Mouse (Mus musculus) forebrain, postnatal 0 days (tissue): Measurements from ENCODE around the gene Arhgap8. TPM values are rescaled to one million over a fixed set of nuclear protein-coding genes. Genes with fewer than 3 reads are reported as not detected.

Experiments
- ATAC-seq: fragments of 200-750 bp; cut with Nextera tagmentation; 2 replicates; pipeline ENCODE4 v1.8.0; 2017; ENCODE audit warnings: mild to moderate bottlenecking, moderate library complexity
- DNase-seq: peaks from one replicate; pipeline ENCODE4 v3.0.0-alpha.2; 2015
- H3K27ac ChIP-seq: fragments of 300-500 bp; sonication (generic); 2 replicates; pipeline ENCODE4 v1.5.1; 2014; ENCODE audit warnings: low read depth, mild to moderate bottlenecking, antibody characterized with exemption, low read length, moderate library complexity, mixed read lengths
- H3K27me3 ChIP-seq: fragments of 300-500 bp; sonication (generic); 2 replicates; pipeline ENCODE4 v1.6.1; 2014; ENCODE audit warnings: mild to moderate bottlenecking, low read length, mixed read lengths; ENCODE audit not compliant: insufficient read depth
- H3K36me3 ChIP-seq: fragments of 300-500 bp; sonication (generic); 2 replicates; pipeline ENCODE4 v1.6.1; 2014; ENCODE audit warnings: mild to moderate bottlenecking, moderate library complexity; ENCODE audit not compliant: insufficient read depth
- H3K4me1 ChIP-seq: fragments of 300-500 bp; sonication (generic); 2 replicates; pipeline ENCODE4 v1.6.1; 2014; ENCODE audit warnings: antibody characterized with exemption; ENCODE audit not compliant: insufficient read depth
- H3K4me2 ChIP-seq: fragments of 300-500 bp; sonication (generic); 2 replicates; pipeline ENCODE4 v1.6.1; 2014; ENCODE audit warnings: low read depth, mild to moderate bottlenecking, moderate library complexity
- H3K4me3 ChIP-seq: fragments of 300-500 bp; sonication (generic); 2 replicates; pipeline ENCODE4 v1.5.1; 2014; ENCODE audit warnings: low read depth, low read length, mixed read lengths
- H3K9ac ChIP-seq: fragments of 300-500 bp; sonication (generic); 2 replicates; pipeline ENCODE4 v1.6.1; 2014; ENCODE audit warnings: mild to moderate bottlenecking
- H3K9me3 ChIP-seq: fragments of 300-500 bp; sonication (generic); 2 replicates; pipeline ENCODE4 v1.6.1; 2016; ENCODE audit warnings: low read length
- CTCF ChIP-seq: sonication (generic); IDR thresholded peaks from 2 replicates; pipeline ENCODE4 v1.5.1; 2016; ENCODE audit warnings: antibody characterized with exemption, control low read depth, low read depth
- WGBS: fragments of 180-500 bp; shearing (Covaris S2); extraction: QIAGEN DNeasy Blood & Tissue Kit; methylation state at CpG from one replicate; pipeline ENCODE4 v1.1.7; 2014; 5-methylcytosine and 5-hydroxymethylcytosine counted together
- polyA plus RNA-seq: library from polyadenylated mRNA; unstranded; fragments of >200 nt; fragmentation: Nextera tagmentation; extraction: Ambion mirVana; gene quantifications from 2 replicates; pipeline ENCODE4 v1.2.1, GENCODE M21; 2015
- total RNA-seq: library from RNA; depleted of rRNA; stranded (reverse); fragments of >200 nt; gene quantifications from 2 replicates; pipeline ENCODE4 v1.2.3, GENCODE M21; 2014

Gene Arhgap8
- total and polyA plus RNA-seq, 2 experiments from 2014 or later: 0.29 to 0.44 TPM

DNA sequence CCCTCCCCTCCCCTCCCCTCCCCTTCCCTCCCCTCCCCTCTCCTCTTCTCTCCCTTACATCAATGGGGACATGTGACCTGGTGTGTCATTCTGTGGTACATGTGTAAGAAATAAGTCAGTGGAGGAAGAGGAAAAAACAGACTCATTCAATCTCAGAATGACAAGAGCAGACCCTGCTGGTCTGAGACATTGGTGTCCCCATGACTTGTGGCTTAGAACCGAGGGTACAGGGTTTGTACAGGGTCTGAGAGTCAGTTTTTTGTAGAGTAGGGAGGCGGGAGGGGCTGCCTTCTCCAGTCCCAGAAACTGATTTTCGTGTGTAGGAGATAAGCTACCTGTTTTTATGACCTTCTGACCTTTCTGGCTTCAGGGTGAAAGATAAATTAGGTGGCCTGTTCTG is 23.5 kb downstream of the Arhgap8 start:
- 30% methylated on average over 3 of the region's 3 CpGs for WGBS
- H3K27me3 ChIP-seq: no peaks in the 10 kb centered on the region
- no peak overlapping the region for H3K9ac ChIP-seq
- H3K9me3 ChIP-seq: no peaks in the 10 kb centered on the region
- TF ChIP-seq CTCF: no peak
- H3K4me2 ChIP-seq: no peak overlapping the region
- H3K36me3 ChIP-seq: no peaks in the 10 kb centered on the region
- ATAC-seq: no peak
- no peak overlapping the region for H3K4me3 ChIP-seq
- no peak overlapping the region for H3K27ac ChIP-seq
- DNase-seq: no peak
- H3K4me1 ChIP-seq: no peaks in the 10 kb centered on the region

DNA sequence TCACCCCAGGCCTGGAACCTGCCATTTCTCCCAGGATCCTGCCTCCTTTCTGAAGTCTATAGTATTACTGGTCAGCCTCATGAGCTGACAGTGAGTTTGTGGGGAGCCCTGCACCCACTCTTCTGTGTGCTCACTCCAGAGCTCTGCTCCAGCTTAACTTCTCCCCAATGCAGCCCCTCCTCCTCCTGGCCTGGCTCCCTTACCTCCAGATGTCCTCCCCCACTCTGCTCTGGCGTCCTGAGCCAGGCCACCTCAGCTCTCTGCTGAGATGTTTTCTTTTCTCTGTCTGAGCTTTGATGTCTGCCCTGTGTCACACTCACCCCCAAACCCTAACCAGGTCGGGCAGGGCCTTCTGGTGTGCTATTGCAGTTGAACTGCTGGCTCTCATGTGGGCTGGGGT is 24.5 kb downstream of the Arhgap8 start:
- H3K4me1 ChIP-seq: no peaks in the 10 kb centered on the region
- no peak for ATAC-seq

DNA sequence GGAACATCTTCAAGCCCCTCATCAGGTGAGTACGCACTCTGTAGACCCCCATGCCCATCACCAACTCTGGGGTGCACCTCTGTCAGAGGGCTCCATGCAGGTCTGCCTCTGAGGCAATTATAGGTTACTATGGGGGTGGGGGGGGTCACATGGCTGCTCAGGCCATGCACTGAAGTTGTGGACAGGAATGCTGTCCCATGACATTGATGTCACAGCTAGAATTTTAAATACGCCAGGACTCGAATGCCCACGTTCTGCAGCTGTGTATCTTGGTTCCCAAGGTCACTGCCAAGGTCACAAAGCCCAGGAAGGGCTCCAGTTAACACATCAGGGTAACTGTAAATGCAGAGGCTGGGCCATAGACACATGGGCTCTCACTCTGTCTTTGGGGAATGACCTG is 26.0 kb downstream of the Arhgap8 start:
- no peak for ATAC-seq
- WGBS: 91% methylated on average over 4 of the region's 4 CpGs

More for the DNA sequence above, 24.5 kb downstream of the Arhgap8 start:
- no peak overlapping the region for H3K4me3 ChIP-seq
- no peak overlapping the region for H3K27ac ChIP-seq
- no peak for DNase-seq
- H3K4me2 ChIP-seq: no peak overlapping the region
- H3K9ac ChIP-seq: no peak overlapping the region
- H3K36me3 ChIP-seq: no peaks in the 10 kb centered on the region
- TF ChIP-seq CTCF: no peak
- no peaks in the 10 kb centered on the region for H3K9me3 ChIP-seq
- no peaks in the 10 kb centered on the region for H3K27me3 ChIP-seq
- WGBS: 19% methylated on average over 2 of the region's 2 CpGs

DNA sequence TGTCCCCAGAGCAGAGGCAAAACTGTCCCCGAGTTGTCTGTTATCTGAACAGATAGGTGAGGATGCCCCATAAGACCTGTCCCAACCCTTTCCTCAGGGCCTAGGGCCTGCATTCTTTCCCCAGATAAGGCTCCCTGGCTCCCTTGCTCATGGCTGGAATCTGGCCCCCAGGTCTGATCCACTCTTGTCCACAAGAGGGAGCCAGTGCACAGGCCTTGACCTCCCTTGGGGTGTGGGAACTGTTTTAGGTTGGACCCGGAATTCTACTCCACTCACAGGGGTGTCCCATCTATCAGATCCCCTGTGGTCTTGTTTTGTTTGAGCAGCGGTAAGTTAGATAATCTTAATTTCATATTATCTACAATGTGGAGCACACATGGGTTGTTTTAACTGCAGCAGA is 35.1 kb downstream of the Arhgap8 start:
- peak; percentile 95 for TF ChIP-seq CTCF
- no peaks in the 10 kb centered on the region for H3K9me3 ChIP-seq
- DNase-seq (peak; percentile 84), ATAC-seq (peak; percentile 73)
- H3K27ac ChIP-seq: no peak overlapping the region
- 23% methylated on average over 3 of the region's 3 CpGs for whole genome bisulfite sequencing
- H3K4me3 ChIP-seq: no peak overlapping the region
- H3K27me3 ChIP-seq: no peaks in the 10 kb centered on the region
- H3K9ac ChIP-seq: no peak overlapping the region
- no peaks in the 10 kb centered on the region for H3K36me3 ChIP-seq
- H3K4me2 ChIP-seq: no peak overlapping the region
- H3K4me1 ChIP-seq: peaks cover 5% of the 10 kb centered on the region; the same call in 1 of the 2 replicates

More for the DNA sequence above, 26.0 kb downstream of the Arhgap8 start:
- Histone ChIP-seq H3K36me3 (no peaks in the 10 kb centered on the region), H3K9ac (no peak overlapping the region), H3K27ac (no peak overlapping the region), H3K4me3 (no peak overlapping the region), H3K4me2 (no peak overlapping the region), H3K4me1 (no peaks in the 10 kb centered on the region), H3K27me3 (no peaks in the 10 kb centered on the region), H3K9me3 (no peaks in the 10 kb centered on the region)
- DNase-seq: no peak
- TF ChIP-seq CTCF: no peak

DNA sequence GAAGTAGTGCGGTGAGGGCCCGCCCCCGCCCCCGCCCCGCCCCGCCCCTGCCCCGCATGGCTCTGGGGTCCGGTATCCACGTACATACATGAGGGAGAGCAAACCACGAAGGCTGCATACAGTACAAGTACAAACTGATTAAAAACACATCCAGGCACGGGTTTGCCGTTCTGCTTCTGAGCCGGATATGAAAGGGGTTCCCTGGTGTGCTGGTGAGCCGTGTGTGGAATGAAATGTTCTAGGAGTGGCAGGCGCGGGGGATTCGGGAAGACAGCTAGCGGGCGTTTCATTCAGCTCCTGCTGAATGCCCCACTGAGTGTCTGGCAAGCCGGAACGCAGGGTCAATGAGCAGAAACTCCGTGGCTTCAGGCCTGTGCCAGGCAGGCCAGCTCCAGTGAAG is 36.6 kb downstream of the Arhgap8 start:
- H3K27me3 ChIP-seq: no peaks in the 10 kb centered on the region
- H3K36me3 ChIP-seq: no peaks in the 10 kb centered on the region
- H3K4me1 ChIP-seq: peaks cover 5% of the 10 kb centered on the region; the same call in 1 of the 2 replicates
- H3K4me2 ChIP-seq: peak overlapping the region; percentile 57
- no peak overlapping the region for H3K27ac ChIP-seq
- under 1% methylated on average over 22 of the region's 22 CpGs for WGBS
- peak; percentile 61 for DNase-seq
- H3K9me3 ChIP-seq: no peaks in the 10 kb centered on the region
- H3K4me3 ChIP-seq: peak overlapping the region; percentile 27
- H3K9ac ChIP-seq: peak overlapping the region; percentile 34
- peak; percentile 62 for ATAC-seq
- no peak for TF ChIP-seq CTCF

DNA sequence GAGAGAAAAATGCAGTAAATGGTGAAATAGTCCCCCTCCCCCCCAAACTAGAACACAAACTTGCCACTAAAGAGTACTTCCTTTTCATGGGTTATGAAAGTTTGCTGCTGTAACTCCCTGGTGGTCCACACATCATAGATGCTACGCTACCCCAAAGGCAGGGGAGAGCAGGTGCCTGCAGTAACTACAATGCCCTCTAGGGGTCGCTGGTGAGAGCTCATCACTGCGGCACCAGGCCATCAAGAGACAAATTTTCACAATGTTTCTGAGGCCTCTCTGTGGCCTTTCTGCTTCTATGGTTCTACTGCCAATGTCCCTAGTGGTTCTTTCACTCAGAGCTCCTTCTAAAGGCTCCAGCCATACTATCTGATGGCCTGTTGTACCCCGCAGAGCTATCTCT is 38.6 kb downstream of the Arhgap8 start:
- DNase-seq (peak; percentile 65), ATAC-seq (no peak)
- no peaks in the 10 kb centered on the region for H3K9me3 ChIP-seq
- H3K36me3 ChIP-seq: no peaks in the 10 kb centered on the region
- H3K4me1 ChIP-seq: peaks cover 5% of the 10 kb centered on the region; the same call in 1 of the 2 replicates
- no peak overlapping the region for H3K4me3 ChIP-seq
- H3K9ac ChIP-seq: no peak overlapping the region
- 33% methylated on average over 4 of the region's 4 CpGs for WGBS
- peak; percentile 82 for TF ChIP-seq CTCF
- no peak overlapping the region for H3K27ac ChIP-seq
- H3K4me2 ChIP-seq: no peak overlapping the region
- no peaks in the 10 kb centered on the region for H3K27me3 ChIP-seq

DNA sequence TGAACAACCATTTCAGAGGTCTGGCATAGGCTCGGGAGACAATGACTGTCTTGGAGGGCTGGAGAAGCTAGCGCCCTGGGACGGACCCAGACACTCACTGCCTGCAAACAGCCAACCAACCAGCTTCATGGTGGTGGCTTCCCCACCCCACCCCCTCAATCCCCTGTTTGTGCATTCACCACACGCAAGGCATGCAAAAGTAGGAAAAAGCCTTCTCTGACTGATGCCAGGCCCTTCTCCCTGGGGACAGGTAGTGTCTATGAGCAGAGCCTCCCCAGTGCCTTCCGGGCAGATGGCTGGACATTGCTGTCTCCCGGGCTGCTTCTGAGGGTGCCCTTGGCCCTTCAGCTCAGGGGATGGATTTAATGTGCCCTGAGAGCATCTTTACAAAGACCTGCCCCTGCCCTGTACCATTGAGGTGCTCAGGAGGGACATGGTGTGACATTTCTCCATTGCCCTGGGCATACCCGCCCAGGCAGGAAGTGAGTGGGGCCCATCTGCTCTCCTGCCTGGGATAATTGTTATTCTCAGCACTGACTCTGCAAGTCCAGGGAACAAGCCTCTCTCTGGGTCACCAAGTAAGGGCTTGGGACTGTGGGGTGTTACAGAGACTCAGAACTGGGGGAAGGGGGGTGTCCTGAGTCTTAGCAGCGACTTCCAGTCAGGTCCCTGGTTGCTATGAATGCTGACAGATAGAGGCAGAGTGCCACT is 43.0 kb downstream of the Arhgap8 start:
- H3K9ac ChIP-seq: no peak overlapping the region
- no peaks in the 10 kb centered on the region for H3K4me1 ChIP-seq
- H3K36me3 ChIP-seq: no peaks in the 10 kb centered on the region
- no peak overlapping the region for H3K27ac ChIP-seq
- no peaks in the 10 kb centered on the region for H3K9me3 ChIP-seq
- peak; percentile 66 for ATAC-seq
- no peak for DNase-seq
- H3K4me3 ChIP-seq: no peak overlapping the region
- no peak overlapping the region for H3K4me2 ChIP-seq
- no peaks in the 10 kb centered on the region for H3K27me3 ChIP-seq
- WGBS: 73% methylated on average over 8 of the region's 8 CpGs
- no peak for TF ChIP-seq CTCF
